Mouse (Mus musculus): ENCODE results near the gene Plin4.

DNA sequence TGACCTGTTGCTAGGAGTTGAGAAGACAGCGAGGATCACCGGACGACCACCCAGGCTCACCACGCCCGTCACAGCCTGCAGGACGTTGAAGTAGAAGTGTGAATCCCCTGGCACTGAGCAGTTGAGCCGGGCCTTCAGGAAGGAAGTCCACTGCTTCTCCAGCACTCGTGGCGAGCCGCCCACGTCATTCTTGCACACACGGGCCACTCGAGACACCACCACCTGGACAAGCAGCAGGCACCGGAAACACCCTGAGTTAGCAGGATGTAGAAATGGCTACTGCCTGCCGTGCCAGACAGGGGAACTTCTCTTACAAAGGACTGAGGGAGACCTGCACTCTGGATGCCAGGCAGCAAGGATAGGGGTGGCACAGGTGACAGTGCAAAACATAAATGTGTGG lies 18.6 kb upstream of the Plin4 start:
- TF ChIP-seq POLR2A (IDR thresholded peaks at IDR 0.05; ENCODE audit: insufficient read length, low read depth) (no peak), E2F4 (IDR thresholded peaks at IDR 0.05; ENCODE audit: insufficient read depth) (no peak), TCF12 (IDR thresholded peaks at IDR 0.05; ENCODE audit: insufficient read depth, poor library complexity, severe bottlenecking) (no peak), MYOD1 (IDR thresholded peaks at IDR 0.05; ENCODE audit: control insufficient read depth in 1 of 3, insufficient read length in 2 of 3, low read depth in 2 of 3) (no peak), USF1 (IDR thresholded peaks at IDR 0.05; ENCODE audit: low read depth) (no peak), MAX (IDR thresholded peaks at IDR 0.05; ENCODE audit: low read depth) (no peak), MYOG (IDR thresholded peaks at IDR 0.05; ENCODE audit: control insufficient read depth in 1 of 3, insufficient read depth in 1 of 3, insufficient read length in 2 of 3, low read depth in 2 of 3) (no peak), TCF3 (IDR thresholded peaks at IDR 0.05; ENCODE audit: insufficient read length, low read depth) (no peak), REST (IDR thresholded peaks at IDR 0.05; ENCODE audit: insufficient read depth, insufficient read length) (no peak), SRF (IDR thresholded peaks at IDR 0.05; ENCODE audit: control insufficient read depth, insufficient read length, low read depth) (no peak), POLR2AphosphoS2 (IDR thresholded peaks at IDR 0.05; ENCODE audit: insufficient read length, low read depth) (no peak)

Measured in myocyte (in vitro differentiated cells).